Mouse (Mus musculus) testis, adult 2 months (tissue): ENCODE data around the gene Serpinb1b. TPM values are rescaled to one million over a fixed set of nuclear protein-coding genes. Genes with fewer than 3 reads are reported as not detected.

ENCODE experiments used
- H3K27ac ChIP-seq: fragments of 200-500 bp; 2 replicates; pipeline ENCODE4 v1.5.1; 2012; ENCODE audit warnings: low read depth, low read length; ENCODE audit not compliant: control insufficient read depth, insufficient read depth
- H3K27me3 ChIP-seq: fragments of 200-500 bp; 2 replicates; pipeline ENCODE4 v1.6.1; 2012; ENCODE audit warnings: mild to moderate bottlenecking, low read length, moderate library complexity; ENCODE audit not compliant: control insufficient read depth, insufficient read depth
- H3K36me3 ChIP-seq: fragments of 200-500 bp; 2 replicates; pipeline ENCODE4 v1.6.1; 2012; ENCODE audit warnings: mild to moderate bottlenecking, low read length; ENCODE audit not compliant: control insufficient read depth, insufficient read depth
- H3K4me1 ChIP-seq: fragments of 200-500 bp; 2 replicates; pipeline ENCODE4 v1.6.1; 2012; ENCODE audit warnings: low read length; ENCODE audit not compliant: control insufficient read depth, insufficient read depth
- H3K4me3 ChIP-seq: fragments of 200-500 bp; 2 replicates; pipeline ENCODE4 v1.5.1; 2012; ENCODE audit warnings: low read depth, mild to moderate bottlenecking, low read length, moderate library complexity, mixed read lengths; ENCODE audit not compliant: control insufficient read depth
- CTCF ChIP-seq: fragments of 200-500 bp; IDR thresholded peaks from 2 replicates; pipeline ENCODE4 v1.5.1; 2012; ENCODE audit warnings: low read depth, mild to moderate bottlenecking, inconsistent platforms, low read length, moderate library complexity; ENCODE audit not compliant: control insufficient read depth, insufficient read depth, insufficient replicate concordance
- POLR2A ChIP-seq: fragments of 200-500 bp; IDR thresholded peaks from 2 replicates; pipeline ENCODE4 v1.6.1; 2012; ENCODE audit warnings: low read depth, mild to moderate bottlenecking, inconsistent platforms, low read length, moderate library complexity; ENCODE audit not compliant: control insufficient read depth
- polyA plus RNA-seq: library from polyadenylated mRNA; depleted of rRNA; stranded (reverse); fragments of >200 nt; gene quantifications from 2 replicates; pipeline ENCODE4 v1.2.3, GENCODE M21; 2012

The Serpinb1b gene
- polyA plus RNA-seq, 1 experiment = not detected

DNA sequence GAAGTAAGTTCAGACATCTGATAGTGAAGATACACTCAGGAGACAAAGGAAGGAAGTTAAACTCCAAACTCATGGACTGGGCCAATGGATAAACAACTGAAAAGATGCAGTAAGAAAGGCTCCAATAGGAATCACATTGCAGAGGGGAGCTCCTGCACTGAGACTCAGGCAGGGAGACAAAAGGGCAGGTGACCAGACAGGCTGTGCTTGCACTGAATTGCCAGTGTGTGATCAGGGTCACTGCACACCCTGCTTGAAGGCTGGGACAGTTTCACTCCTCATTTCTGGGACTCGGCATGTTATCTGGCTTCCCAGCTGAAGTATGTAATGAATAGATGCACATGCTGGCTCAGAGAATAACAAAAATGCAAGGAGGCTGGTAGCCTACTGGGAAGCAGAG is 15.3 kb upstream of the Serpinb1b start:
- no peak for TF ChIP-seq POLR2A
- no peak for TF ChIP-seq CTCF
- no peak overlapping the region for H3K27ac ChIP-seq
- no peak overlapping the region for H3K4me3 ChIP-seq
- H3K36me3 ChIP-seq = no peaks in the 10 kb centered on the region
- H3K27me3 ChIP-seq = no peaks in the 10 kb centered on the region
- no peaks in the 10 kb centered on the region for H3K4me1 ChIP-seq

DNA sequence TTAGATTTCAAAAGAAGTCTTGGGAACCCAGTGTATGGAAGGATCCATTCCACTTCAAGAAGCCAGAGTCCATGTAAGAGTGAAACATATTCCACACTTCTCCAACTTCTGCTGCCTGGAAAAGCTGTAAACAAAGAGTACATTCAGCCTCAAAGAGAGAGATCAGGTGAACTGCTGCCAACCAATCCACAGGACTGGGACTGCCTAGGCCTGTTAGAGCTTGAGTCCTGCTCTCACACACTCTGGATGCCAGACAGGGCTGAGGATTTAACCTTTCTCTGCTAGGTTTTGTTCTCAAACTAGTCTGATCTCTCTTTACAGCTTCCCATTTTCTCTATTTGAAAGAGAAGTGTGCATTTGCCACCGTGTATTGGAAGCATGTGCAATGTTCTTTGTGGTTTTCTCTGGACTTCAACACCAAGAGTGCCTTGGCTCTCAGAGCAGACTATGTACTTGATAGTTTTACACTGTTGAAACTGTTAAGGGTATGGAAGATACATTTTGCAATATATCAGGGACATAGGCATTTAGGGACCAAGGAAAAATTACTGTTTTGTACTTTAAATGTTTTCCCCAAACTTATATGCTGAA is 10.9 kb upstream of the Serpinb1b start:
- Histone ChIP-seq H3K4me3 (no peak overlapping the region), H3K4me1 (no peaks in the 10 kb centered on the region), H3K36me3 (no peaks in the 10 kb centered on the region), H3K27ac (no peak overlapping the region), H3K27me3 (no peaks in the 10 kb centered on the region)
- no peak for TF ChIP-seq POLR2A
- TF ChIP-seq CTCF = no peak

DNA sequence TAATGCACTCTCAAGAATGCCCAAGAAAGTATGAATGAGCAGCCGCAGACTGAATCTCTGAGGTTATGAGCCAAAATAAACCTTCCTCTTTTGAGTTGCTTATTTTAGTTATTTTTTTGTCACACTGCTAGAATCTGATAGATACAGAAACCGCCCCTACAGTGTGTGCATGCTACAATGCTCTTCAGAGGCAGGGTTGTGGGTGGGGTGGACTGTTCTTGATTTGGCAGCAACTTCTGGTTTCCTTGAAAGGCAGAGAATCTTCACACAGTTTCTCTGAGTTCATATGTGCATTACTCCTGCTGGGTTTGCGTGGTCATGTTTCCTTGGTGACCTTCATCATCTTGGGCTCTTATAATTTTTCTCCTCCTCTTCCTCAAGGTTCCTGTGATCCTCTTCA is 10.2 kb upstream of the Serpinb1b start:
- no peaks in the 10 kb centered on the region for H3K27me3 ChIP-seq
- H3K4me1 ChIP-seq = no peaks in the 10 kb centered on the region
- TF ChIP-seq CTCF (no peak), POLR2A (no peak)
- no peak overlapping the region for H3K4me3 ChIP-seq
- H3K27ac ChIP-seq = no peak overlapping the region
- no peaks in the 10 kb centered on the region for H3K36me3 ChIP-seq

DNA sequence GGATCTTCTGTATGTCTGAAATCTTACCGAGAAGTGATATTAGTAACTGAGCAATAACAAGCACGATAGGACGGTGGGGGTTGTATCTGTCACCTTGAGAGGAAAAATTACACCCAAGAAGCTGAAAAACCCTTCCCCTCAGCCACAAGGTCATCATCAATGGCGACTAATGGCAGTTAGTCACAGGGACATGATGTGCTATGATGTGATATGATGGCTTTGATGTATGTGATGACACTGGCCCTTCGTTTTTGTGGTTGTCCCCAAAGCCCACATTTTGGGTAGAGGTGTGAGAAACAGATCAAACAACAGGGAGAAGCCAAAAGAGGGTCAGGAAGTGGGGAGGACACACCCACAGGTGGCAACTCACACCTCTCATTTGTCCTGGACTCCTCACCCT is 6.6 kb upstream of the Serpinb1b start:
- H3K4me1 ChIP-seq = no peaks in the 10 kb centered on the region
- TF ChIP-seq CTCF = no peak
- TF ChIP-seq POLR2A = no peak
- no peaks in the 10 kb centered on the region for H3K36me3 ChIP-seq
- no peaks in the 10 kb centered on the region for H3K27me3 ChIP-seq
- no peak overlapping the region for H3K27ac ChIP-seq
- no peak overlapping the region for H3K4me3 ChIP-seq

DNA sequence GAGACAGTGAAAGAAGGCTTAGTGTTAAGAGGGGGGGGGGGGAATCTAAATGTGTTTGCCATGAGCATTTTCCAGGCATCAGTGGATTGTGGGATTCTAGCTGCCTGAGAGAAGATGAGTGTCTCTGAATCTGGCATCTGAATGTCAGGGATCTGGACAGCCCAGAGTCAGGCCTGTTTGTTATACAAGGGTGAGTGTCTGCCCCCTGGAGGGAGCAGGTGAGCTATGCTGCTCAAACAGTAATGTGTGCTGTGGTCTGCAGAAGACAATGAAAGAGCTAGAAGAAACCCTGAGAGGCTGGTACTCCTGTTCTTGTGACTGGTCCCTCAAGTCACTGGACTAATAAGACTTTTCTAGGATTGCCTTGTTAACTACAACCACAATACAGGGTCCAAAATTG is 4.3 kb upstream of the Serpinb1b start:
- Histone ChIP-seq H3K4me1 (no peaks in the 10 kb centered on the region), H3K4me3 (no peak overlapping the region), H3K36me3 (no peaks in the 10 kb centered on the region), H3K27ac (no peak overlapping the region), H3K27me3 (no peaks in the 10 kb centered on the region)
- TF ChIP-seq CTCF (peak; percentile 33; the same call in 1 of the 2 replicates), POLR2A (no peak)

DNA sequence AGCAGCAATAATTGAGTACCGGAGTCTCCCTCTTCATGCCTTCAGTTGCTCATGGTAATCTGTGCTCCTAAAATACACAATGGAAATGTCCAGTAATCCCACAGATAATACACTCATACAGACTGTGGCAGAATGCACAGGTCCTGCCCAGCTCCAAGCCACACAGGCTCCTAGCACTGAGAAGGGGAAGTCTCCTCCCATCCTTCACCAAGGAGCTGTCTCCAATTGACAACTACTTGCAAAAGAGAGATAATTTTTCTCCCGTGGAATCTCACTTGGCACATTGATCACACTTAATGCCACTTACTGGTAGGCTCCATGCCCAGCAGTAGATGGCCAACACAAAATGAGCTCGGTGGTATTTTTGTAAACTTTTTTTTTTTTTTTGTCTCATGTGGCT is 2.1 kb upstream of the Serpinb1b start:
- Histone ChIP-seq H3K27ac (no peak overlapping the region), H3K36me3 (no peaks in the 10 kb centered on the region), H3K27me3 (no peaks in the 10 kb centered on the region), H3K4me3 (no peak overlapping the region), H3K4me1 (no peaks in the 10 kb centered on the region)
- TF ChIP-seq POLR2A = no peak
- no peak for TF ChIP-seq CTCF

DNA sequence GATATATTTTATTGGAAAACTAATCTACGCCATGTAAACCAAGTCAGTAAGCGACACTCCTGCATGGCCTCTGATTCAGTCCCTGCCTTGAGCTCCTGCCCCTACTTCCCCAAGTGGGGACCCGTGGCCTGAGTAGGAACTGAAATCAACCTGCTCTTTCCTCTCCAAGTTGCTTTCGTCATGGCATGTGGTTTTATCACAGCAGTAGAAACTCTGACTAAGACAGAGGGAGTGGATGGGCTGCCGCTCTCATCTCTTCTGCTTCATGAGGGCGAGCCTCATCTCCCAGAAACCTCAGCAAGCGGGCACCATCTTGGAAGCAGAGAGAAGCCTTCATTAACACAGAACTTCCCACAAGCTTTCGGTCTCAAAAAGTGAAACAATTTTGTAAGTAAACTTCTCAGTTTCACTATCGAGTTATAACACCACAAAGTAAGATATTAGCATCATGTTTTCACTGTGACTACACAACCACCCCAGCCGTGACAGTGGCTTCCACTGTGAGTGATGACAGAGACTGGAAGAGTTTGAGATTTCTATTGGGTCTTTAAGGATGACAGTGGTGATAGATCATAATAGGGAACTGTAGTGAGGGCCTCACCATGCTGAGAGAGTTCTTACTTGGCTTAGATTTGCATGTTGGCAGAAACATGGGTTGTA is 1.2 kb upstream of the Serpinb1b start:
- Histone ChIP-seq H3K4me1 (no peaks in the 10 kb centered on the region), H3K27ac (no peak overlapping the region), H3K4me3 (no peak overlapping the region), H3K27me3 (no peaks in the 10 kb centered on the region), H3K36me3 (no peaks in the 10 kb centered on the region)
- TF ChIP-seq POLR2A (no peak), CTCF (no peak)
